Mouse (Mus musculus) A20 (cell line): Measurements from ENCODE around the gene Dlx6.

ENCODE experiments used
- DNase-seq: peaks from one replicate; pipeline ENCODE4 v3.0.0-alpha.2; 2011; ENCODE audit warnings: low read depth, low spot score

Gene Dlx6

GRCm38 (mm10) chr6:6876231-6876630 lies 13.1 kb downstream of the Dlx6 start:
- no peak for DNase-seq

GRCm38 (mm10) chr6:6876731-6877130 lies 13.6 kb downstream of the Dlx6 start:
- no peak for DNase-seq

- DNase-seq = no peak
Measured at GRCm38 (mm10) chr6:6877346-6877910, 14.3 kb downstream of the Dlx6 start.

- DNase-seq = no peak
Measured at GRCm38 (mm10) chr6:6877981-6878840, 15.1 kb downstream of the Dlx6 start.

- DNase-seq = no peak
Measured at GRCm38 (mm10) chr6:6878841-6879291, 15.7 kb downstream of the Dlx6 start.

DNA sequence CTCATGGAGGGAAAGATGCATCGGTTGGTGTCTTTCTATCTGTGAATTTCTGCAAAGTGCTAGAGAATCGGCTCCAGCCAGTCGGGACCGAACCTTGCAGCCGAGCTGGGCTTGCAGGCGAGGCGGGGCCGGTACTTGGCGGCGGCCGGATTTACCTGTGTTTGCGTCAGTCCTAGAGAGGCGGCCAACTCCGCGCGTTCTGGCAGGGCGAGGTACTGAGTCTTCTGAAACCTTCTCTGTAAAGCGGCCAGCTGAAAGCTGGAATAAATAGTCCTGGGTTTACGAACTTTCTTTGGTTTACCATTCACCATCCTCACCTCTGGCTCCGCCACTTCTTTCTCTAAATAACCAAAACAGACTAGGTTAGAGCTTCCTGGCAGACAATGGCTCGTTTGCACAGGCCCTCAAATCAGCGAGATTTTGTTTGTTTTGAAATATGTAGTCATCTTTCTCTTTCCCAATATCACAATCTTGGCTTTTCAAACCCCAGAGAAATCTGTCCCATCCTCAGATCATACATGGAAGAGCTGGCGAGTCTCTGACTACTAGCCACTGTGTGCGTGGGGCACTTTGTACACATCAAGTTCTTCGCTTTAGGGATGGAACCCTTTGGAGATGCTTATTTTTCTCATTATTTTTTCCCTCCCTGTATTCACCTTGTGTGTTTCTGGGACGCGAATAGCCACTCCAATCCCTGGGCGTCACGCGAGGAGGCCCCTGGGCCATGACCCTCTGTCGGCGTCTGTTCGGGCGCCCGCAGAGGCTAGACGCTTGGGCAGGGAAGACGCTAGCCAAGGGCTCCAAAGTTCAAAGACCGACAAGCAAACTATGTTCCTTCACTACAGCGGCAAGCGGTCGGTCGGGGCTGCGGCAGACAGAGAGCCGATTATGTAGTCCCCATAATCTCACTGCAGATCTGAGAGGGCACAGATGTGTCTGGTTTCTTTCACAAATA lies 16.5 kb downstream of the Dlx6 start:
- no peak for DNase-seq

DNA sequence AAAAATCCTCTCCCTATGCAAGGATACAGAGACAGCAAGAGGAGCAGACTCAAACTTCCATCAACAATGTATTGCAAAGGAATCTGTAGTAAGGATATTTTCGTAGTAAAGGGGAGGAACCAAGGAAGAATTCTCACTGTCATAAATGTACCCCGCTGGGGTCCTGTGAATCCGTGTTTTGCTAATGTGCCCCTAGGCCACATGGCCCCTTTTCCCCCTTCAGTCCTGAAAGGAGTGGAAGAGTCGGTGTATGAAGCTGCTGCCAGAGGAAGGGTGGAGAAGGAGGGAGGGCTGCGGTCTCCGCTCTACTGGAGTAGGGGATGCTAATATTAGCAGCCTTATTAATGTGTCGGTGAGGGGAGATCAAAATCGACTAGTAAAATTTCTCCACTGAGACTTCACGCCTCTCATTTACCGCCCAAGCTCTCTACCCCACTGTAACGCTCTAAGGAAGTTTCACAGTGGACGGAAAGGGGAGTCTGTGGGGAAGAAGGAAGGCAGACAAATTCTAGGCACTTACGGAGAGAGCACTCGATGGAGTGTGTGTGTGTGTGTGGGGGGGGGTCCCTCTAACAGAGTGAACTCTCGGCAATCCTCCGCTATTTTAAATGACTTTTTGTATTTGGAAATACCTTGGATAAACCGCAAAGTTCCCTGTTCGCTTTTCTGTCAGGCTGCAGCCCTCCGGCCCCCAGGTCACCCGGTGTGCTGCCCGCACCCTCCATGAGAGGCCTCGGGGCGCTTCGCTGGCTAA lies 17.4 kb downstream of the Dlx6 start:
- no peak for DNase-seq

- DNase-seq = no peak
Measured at GRCm38 (mm10) chr6:6881115-6881637, 18.0 kb downstream of the Dlx6 start.

- DNase-seq = no peak
Measured at GRCm38 (mm10) chr6:6881638-6882190, 18.6 kb downstream of the Dlx6 start, which contains the start of gene Dlx5. Dlx5 (minus strand) TSS chr6:6882085.

GRCm38 (mm10) chr6:6882266-6882797 lies 19.2 kb downstream of the Dlx6 start:
- DNase-seq = no peak

GRCm38 (mm10) chr6:6884897-6885296 lies 21.8 kb downstream of the Dlx6 start:
- no peak for DNase-seq

- DNase-seq = no peak
Measured at GRCm38 (mm10) chr6:6886225-6886624, 23.1 kb downstream of the Dlx6 start.

- DNase-seq = no peak
Measured at GRCm38 (mm10) chr6:6890047-6890446, 26.9 kb downstream of the Dlx6 start.

- DNase-seq = no peak
Measured at GRCm38 (mm10) chr6:6909586-6909985, 46.5 kb downstream of the Dlx6 start.

GRCm38 (mm10) chr6:6914304-6914703 lies 51.2 kb downstream of the Dlx6 start:
- no peak for DNase-seq

DNA sequence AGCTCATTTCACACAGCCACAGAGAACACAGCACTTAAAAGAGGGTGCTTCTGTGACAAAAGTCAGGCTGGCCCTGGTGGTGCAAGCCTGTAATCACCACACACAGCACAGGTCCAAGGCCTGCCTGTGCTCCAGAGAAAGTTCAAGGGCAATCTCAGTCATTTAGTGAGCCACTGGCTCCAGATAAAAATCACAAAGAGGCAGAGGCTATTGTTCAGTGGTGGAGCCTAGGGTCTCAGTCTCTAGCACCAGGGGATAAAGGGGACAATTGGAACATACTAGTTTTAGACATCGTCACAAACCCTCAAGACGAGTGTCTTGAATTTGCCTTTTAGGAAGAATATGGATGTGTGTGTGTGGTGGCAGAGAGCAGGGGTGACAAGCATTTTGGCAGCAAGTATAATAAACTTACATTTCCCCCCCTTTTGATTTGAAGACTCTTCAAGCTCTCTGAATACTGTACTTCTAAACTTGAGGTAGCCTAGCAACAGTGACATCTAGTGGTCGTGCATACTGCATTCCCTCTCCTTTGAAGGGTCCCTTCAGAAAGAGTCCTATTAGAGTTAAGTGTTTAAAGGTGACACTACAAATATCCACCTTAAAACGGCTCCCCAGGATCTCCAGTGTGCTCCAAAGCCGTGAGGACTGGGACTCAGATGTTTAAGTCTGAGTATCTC lies 51.9 kb downstream of the Dlx6 start:
- peak; percentile 40 for DNase-seq

DNA sequence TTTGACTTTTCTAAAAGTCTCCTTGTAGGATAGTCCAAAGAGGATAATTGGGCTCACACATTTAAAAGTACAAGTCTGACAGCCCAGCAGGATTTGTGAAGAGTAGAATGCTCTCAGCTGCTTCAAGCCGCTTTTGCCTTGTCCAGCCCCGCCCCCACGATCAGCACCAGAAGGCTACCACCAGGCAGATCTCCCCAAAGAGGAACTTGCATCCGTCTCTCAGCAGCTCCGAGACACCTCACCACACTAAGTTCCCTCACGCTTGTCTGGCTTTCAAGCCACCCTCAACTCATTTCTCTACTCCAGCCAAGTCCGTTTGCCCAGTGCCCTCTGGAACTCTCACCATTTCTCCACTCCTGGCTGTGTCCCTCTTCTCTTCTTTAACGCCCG lies 52.4 kb downstream of the Dlx6 start:
- no peak for DNase-seq

GRCm38 (mm10) chr6:6917334-6917733 lies 54.2 kb downstream of the Dlx6 start:
- DNase-seq = no peak
